Mouse (Mus musculus) forebrain, embryonic 15.5 days (tissue): Measurements from ENCODE around the gene Gpr88. TPM values are rescaled to one million over a fixed set of nuclear protein-coding genes. Genes with fewer than 3 reads are reported as not detected.
A peak's percentile ranks its signal among the peaks of the same experiment; 100 is the strongest.

ENCODE experiments used
- ATAC-seq: fragments of 200-750 bp; cut with Nextera tagmentation; replicated peaks from 2 replicates; pipeline ENCODE4 v1.8.0; 2017; ENCODE audit warnings: mild to moderate bottlenecking, moderate TSS enrichment, moderate library complexity
- H3K27ac ChIP-seq: fragments of 300-500 bp; sonication (generic); replicated peaks from 2 replicates; pipeline ENCODE4 v1.5.1; 2015; ENCODE audit warnings: mild to moderate bottlenecking, inconsistent platforms
- H3K27me3 ChIP-seq: fragments of 300-500 bp; sonication (generic); 2 replicates; pipeline ENCODE4 v1.6.1; 2015; ENCODE audit warnings: inconsistent platforms
- H3K36me3 ChIP-seq: fragments of 300-500 bp; sonication (generic); 2 replicates; pipeline ENCODE4 v1.6.1; 2015; ENCODE audit warnings: mild to moderate bottlenecking, inconsistent platforms
- H3K4me1 ChIP-seq: fragments of 300-500 bp; sonication (generic); 2 replicates; pipeline ENCODE4 v1.6.1; 2015; ENCODE audit warnings: inconsistent platforms
- H3K4me2 ChIP-seq: fragments of 300-500 bp; sonication (generic); replicated peaks from 2 replicates; pipeline ENCODE4 v1.6.1; 2015; ENCODE audit warnings: mild to moderate bottlenecking, inconsistent platforms
- H3K4me3 ChIP-seq: fragments of 300-500 bp; sonication (generic); 2 replicates; pipeline ENCODE4 v1.5.1; 2015; ENCODE audit warnings: mild to moderate bottlenecking, inconsistent platforms
- H3K9ac ChIP-seq: fragments of 300-500 bp; sonication (generic); replicated peaks from 2 replicates; pipeline ENCODE4 v1.6.1; 2015; ENCODE audit warnings: mild to moderate bottlenecking, inconsistent platforms
- H3K9me3 ChIP-seq: fragments of 300-500 bp; sonication (generic); 2 replicates; pipeline ENCODE4 v1.6.1; 2016; ENCODE audit warnings: inconsistent platforms
- WGBS: fragments of 180-500 bp; shearing (Covaris S2); methylation state at CpG from one replicate; pipeline ENCODE4 v1.1.7; 2015; ENCODE audit warnings: mixed read lengths; 5-methylcytosine and 5-hydroxymethylcytosine counted together
- polyA plus RNA-seq: library from polyadenylated mRNA; unstranded; fragments of >200 nt; fragmentation: Nextera tagmentation; extraction: Ambion mirVana; gene quantifications from 2 replicates; pipeline ENCODE4 v1.2.1, GENCODE M21; 2015

Gene Gpr88
- polyA plus RNA-seq: 15.4 and 18.6 TPM in 2 replicates

- H3K4me3 ChIP-seq: peak within 1 kb of the TSS; percentile 57
- H3K9ac ChIP-seq: peak within 1 kb of the TSS; percentile 46
- peak; percentile 72 for ATAC-seq
- peak within 1 kb of the TSS; percentile 97 for H3K4me2 ChIP-seq
- H3K27ac ChIP-seq: peak within 1 kb of the TSS; percentile 80
- H3K27me3 ChIP-seq: peaks cover 14% of the 10 kb centered on the region; the same call in 1 of the 2 replicates
- no peaks in the 10 kb centered on the region for H3K36me3 ChIP-seq
- WGBS: 2% methylated on average over 9 of the region's 9 CpGs
- H3K4me1 ChIP-seq: peaks cover 30% of the 10 kb centered on the region
- H3K9me3 ChIP-seq: no peaks in the 10 kb centered on the region
Observed at GRCm38 (mm10) chr3:116253077-116253531, at the start of gene Gpr88. Gene Gpr88, minus strand, starts transcription at chr3:116253503.

- Histone ChIP-seq H3K27ac (no peak overlapping the region), H3K9ac (no peak overlapping the region), H3K27me3 (no peaks in the 10 kb centered on the region), H3K9me3 (no peaks in the 10 kb centered on the region), H3K4me3 (no peak overlapping the region), H3K4me2 (no peak overlapping the region), H3K36me3 (peaks cover 3% of the 10 kb centered on the region; the same call in 1 of the 2 replicates), H3K4me1 (peaks cover 6% of the 10 kb centered on the region; the same call in 1 of the 2 replicates)
- WGBS: 96% methylated on average over 7 of the region's 7 CpGs
- no peak for ATAC-seq
Observed at GRCm38 (mm10) chr3:116302581-116302980, 49.3 kb upstream of the Gpr88 start.

- H3K4me2 ChIP-seq: no peak overlapping the region
- ATAC-seq: no peak
- H3K9me3 ChIP-seq: no peaks in the 10 kb centered on the region
- no peak overlapping the region for H3K9ac ChIP-seq
- WGBS: 92% methylated on average over 6 of the region's 6 CpGs
- peaks cover 6% of the 10 kb centered on the region; the same call in 1 of the 2 replicates for H3K4me1 ChIP-seq
- H3K4me3 ChIP-seq: no peak overlapping the region
- peaks cover 3% of the 10 kb centered on the region; the same call in 1 of the 2 replicates for H3K36me3 ChIP-seq
- H3K27me3 ChIP-seq: no peaks in the 10 kb centered on the region
- no peak overlapping the region for H3K27ac ChIP-seq
Observed at GRCm38 (mm10) chr3:116301754-116302153, 48.5 kb upstream of the Gpr88 start.

GRCm38 (mm10) chr3:116298727-116299126, 45.4 kb upstream of the Gpr88 start:
- Histone ChIP-seq H3K9me3 (no peaks in the 10 kb centered on the region), H3K4me2 (no peak overlapping the region), H3K9ac (no peak overlapping the region), H3K27me3 (no peaks in the 10 kb centered on the region), H3K27ac (no peak overlapping the region), H3K4me1 (no peaks in the 10 kb centered on the region), H3K36me3 (peaks cover 3% of the 10 kb centered on the region; the same call in 1 of the 2 replicates), H3K4me3 (no peak overlapping the region)
- ATAC-seq: no peak
- WGBS: 91% methylated on average over 10 of the region's 10 CpGs

- Histone ChIP-seq H3K4me2 (no peak overlapping the region), H3K27me3 (no peaks in the 10 kb centered on the region), H3K4me3 (no peak overlapping the region), H3K9me3 (no peaks in the 10 kb centered on the region), H3K27ac (no peak overlapping the region), H3K9ac (no peak overlapping the region), H3K36me3 (peaks cover under 1% of the 10 kb centered on the region; the same call in 1 of the 2 replicates), H3K4me1 (no peaks in the 10 kb centered on the region)
- 92% methylated on average over 8 of the region's 8 CpGs for WGBS
- ATAC-seq: no peak
Observed at GRCm38 (mm10) chr3:116298003-116298402, 44.7 kb upstream of the Gpr88 start.

- Histone ChIP-seq H3K4me1 (no peaks in the 10 kb centered on the region), H3K36me3 (no peaks in the 10 kb centered on the region), H3K4me2 (no peak overlapping the region), H3K9me3 (no peaks in the 10 kb centered on the region), H3K27ac (no peak overlapping the region), H3K27me3 (no peaks in the 10 kb centered on the region), H3K9ac (no peak overlapping the region), H3K4me3 (no peak overlapping the region)
- WGBS: 95% methylated on average over 7 of the region's 7 CpGs
- no peak for ATAC-seq
Observed at GRCm38 (mm10) chr3:116297170-116297569, 43.9 kb upstream of the Gpr88 start.

- H3K9me3 ChIP-seq: no peaks in the 10 kb centered on the region
- H3K9ac ChIP-seq: no peak overlapping the region
- H3K27me3 ChIP-seq: no peaks in the 10 kb centered on the region
- 0 out of 2 replicates have a peak, but pooled peaks have one; percentile 38 for ATAC-seq
- H3K4me2 ChIP-seq: no peak overlapping the region
- peak overlapping the region; percentile 37; the same call in 1 of the 2 replicates for H3K27ac ChIP-seq
- 75% methylated on average over 9 of the region's 9 CpGs for WGBS
- no peaks in the 10 kb centered on the region for H3K36me3 ChIP-seq
- no peaks in the 10 kb centered on the region for H3K4me1 ChIP-seq
- H3K4me3 ChIP-seq: no peak overlapping the region
Observed at GRCm38 (mm10) chr3:116290041-116290815, 36.9 kb upstream of the Gpr88 start.

GRCm38 (mm10) chr3:116288833-116289232, 35.5 kb upstream of the Gpr88 start:
- Histone ChIP-seq H3K9ac (no peak overlapping the region), H3K36me3 (no peaks in the 10 kb centered on the region), H3K4me2 (no peak overlapping the region), H3K4me1 (no peaks in the 10 kb centered on the region), H3K27me3 (no peaks in the 10 kb centered on the region), H3K9me3 (no peaks in the 10 kb centered on the region), H3K4me3 (no peak overlapping the region), H3K27ac (no peak overlapping the region)
- no peak for ATAC-seq
- 92% methylated on average over 6 of the region's 6 CpGs for WGBS

GRCm38 (mm10) chr3:116284735-116285134, 31.4 kb upstream of the Gpr88 start:
- WGBS: 74% methylated on average over 4 of the region's 4 CpGs
- Histone ChIP-seq H3K9ac (no peak overlapping the region), H3K36me3 (no peaks in the 10 kb centered on the region), H3K27me3 (no peaks in the 10 kb centered on the region), H3K9me3 (no peaks in the 10 kb centered on the region), H3K4me1 (no peaks in the 10 kb centered on the region), H3K4me3 (no peak overlapping the region), H3K4me2 (no peak overlapping the region), H3K27ac (no peak overlapping the region)
- no peak for ATAC-seq

GRCm38 (mm10) chr3:116283996-116284395, 30.7 kb upstream of the Gpr88 start:
- H3K9ac ChIP-seq: no peak overlapping the region
- 27% methylated on average over 2 of the region's 2 CpGs for WGBS

GRCm38 (mm10) chr3:116281663-116282062, 28.4 kb upstream of the Gpr88 start:
- no peaks in the 10 kb centered on the region for H3K9me3 ChIP-seq
- H3K36me3 ChIP-seq: no peaks in the 10 kb centered on the region
- no peak overlapping the region for H3K4me3 ChIP-seq
- WGBS: 97% methylated on average over 6 of the region's 6 CpGs
- no peaks in the 10 kb centered on the region for H3K4me1 ChIP-seq
- H3K27ac ChIP-seq: no peak overlapping the region
- no peak overlapping the region for H3K4me2 ChIP-seq
- ATAC-seq: no peak
- H3K9ac ChIP-seq: no peak overlapping the region
- no peaks in the 10 kb centered on the region for H3K27me3 ChIP-seq

More at GRCm38 (mm10) chr3:116283996-116284395, 30.7 kb upstream of the Gpr88 start:
- no peaks in the 10 kb centered on the region for H3K27me3 ChIP-seq
- ATAC-seq: no peak
- H3K9me3 ChIP-seq: no peaks in the 10 kb centered on the region
- H3K4me2 ChIP-seq: no peak overlapping the region
- H3K27ac ChIP-seq: no peak overlapping the region
- no peaks in the 10 kb centered on the region for H3K4me1 ChIP-seq
- H3K36me3 ChIP-seq: no peaks in the 10 kb centered on the region
- no peak overlapping the region for H3K4me3 ChIP-seq

GRCm38 (mm10) chr3:116277146-116277545, 23.8 kb upstream of the Gpr88 start:
- H3K27ac ChIP-seq: no peak overlapping the region
- no peak overlapping the region for H3K4me3 ChIP-seq
- 81% methylated on average over 8 of the region's 8 CpGs for WGBS
- H3K4me2 ChIP-seq: no peak overlapping the region
- H3K36me3 ChIP-seq: no peaks in the 10 kb centered on the region
- H3K4me1 ChIP-seq: no peaks in the 10 kb centered on the region
- no peak overlapping the region for H3K9ac ChIP-seq
- no peaks in the 10 kb centered on the region for H3K27me3 ChIP-seq
- no peaks in the 10 kb centered on the region for H3K9me3 ChIP-seq
- ATAC-seq: no peak
